Mouse (Mus musculus) liver, postnatal 0 days (tissue): ENCODE results near the gene Gda.

Source experiments
- CTCF ChIP-seq: sonication (generic); IDR thresholded peaks from 2 replicates; pipeline ENCODE4 v1.5.1; 2016; ENCODE audit warnings: antibody characterized with exemption, low read depth
- EP300 ChIP-seq: IDR thresholded peaks from 2 replicates; pipeline ENCODE4 v1.6.1; 2016; ENCODE audit warnings: antibody characterized with exemption, low read depth, mild to moderate bottlenecking

- no peak for TF ChIP-seq CTCF
- TF ChIP-seq EP300 = no peak
These were observed 47.0 kb upstream of the Gda start for GRCm38 (mm10) chr19:21520280-21520679.
